Mouse (Mus musculus): ENCODE measurements around the gene Nipal1.

The Nipal1 gene

DNA sequence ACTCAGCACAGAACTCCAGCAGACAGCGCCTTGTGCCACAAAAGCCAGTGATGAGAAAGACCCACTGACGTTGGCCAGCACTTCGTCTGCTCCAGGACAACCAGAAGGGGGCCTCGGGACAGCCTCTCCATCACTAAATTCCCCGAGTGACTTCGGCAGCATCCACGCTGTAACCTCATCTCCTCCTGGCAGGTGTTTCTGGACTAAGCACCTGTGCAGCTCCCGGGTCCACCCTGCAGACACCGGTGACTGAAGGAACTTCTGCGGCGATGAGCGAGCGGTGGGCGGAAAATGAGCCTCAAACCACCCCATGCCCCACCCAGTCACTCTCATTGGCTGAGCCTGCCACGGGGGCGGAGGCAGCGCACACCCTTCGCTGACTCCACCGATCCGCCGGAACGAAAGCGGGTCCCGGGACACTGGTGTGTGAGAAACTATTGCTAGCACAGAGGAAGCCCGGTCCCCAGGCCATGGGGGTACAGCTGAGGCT, at the start of gene Nipal1:
Gene Nipal1, plus strand, starts transcription at position 378 of the 490 bp plus-strand sequence.
- DNase-seq: peak; percentile 29

DNA sequence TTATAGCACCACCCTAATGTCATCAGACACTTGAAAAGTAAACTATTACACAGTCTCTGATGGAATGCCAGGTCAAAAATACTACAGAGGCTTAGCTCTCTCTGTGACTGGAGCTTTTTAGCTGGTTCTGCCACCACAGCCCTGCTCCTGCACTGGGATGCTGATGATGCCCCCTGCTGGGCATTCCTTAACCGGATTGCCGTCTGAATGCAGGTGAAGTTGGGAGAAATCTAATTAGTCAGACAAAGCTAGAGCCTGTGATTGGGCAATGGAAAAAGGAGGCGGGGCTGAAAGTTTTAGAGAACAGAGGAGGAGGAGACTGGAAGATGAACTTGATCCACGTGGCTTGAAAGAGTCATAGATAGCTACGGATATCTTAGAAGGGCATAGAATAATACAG, 46.6 kb upstream of the Nipal1 start:
- DNase-seq: peak; percentile 80

DNA sequence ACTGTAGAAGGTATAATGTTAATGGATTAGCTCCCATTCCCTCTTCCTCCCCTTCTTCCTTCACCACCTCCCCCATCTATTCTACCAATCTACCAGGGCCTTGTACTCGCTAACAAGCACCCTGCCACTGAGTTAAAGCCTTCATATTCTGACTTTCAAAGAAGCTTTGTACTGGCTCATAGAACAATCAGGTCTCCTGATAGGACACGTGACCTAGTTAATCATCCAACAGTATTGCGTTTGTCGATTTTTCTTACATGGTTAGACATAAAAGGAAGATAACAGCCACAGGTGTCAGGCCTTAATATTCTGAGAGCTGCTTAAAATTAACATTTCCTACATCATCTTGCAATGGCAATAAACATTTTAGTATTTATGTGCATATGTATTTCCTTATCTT, 44.5 kb upstream of the Nipal1 start:
- DNase-seq: no peak

DNA sequence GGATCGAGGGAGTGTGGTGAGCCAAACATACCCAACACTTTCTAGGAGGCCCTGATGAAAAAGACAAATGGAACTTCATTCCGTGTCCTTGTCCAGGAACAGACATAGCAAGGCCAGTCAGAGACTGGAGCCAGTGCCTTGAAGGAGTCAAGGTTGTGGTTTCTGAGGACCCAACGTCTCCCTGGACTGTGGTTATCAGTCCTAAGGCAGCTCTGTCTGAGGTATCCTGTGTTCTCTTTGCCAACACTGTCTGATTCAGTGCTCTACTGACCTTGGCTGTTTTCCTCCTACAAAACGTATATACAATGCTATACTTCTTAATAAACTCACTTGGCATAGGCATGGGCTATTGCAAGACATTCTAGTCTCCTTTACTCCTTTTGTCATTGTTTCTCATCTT, 30.2 kb upstream of the Nipal1 start:
- DNase-seq: no peak

DNA sequence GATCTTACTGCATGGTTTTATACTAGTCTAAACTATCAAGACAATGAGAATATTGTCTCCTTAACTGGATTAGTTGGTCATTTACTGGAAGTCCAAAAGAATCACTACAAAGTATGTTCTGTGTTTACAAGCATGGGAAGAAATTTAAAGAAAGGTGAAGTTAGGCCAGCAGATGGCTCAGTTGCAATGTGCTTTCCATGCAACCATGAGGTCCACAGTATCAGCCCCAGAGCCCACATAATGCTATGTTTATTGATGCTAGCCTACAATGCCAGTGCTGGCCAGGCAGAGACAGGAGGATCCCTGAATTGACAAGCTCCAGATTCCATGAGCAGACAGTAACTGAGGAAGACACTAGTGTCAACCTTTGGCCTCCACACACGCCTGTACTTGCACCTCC, 26.6 kb upstream of the Nipal1 start:
- no peak for DNase-seq

DNA sequence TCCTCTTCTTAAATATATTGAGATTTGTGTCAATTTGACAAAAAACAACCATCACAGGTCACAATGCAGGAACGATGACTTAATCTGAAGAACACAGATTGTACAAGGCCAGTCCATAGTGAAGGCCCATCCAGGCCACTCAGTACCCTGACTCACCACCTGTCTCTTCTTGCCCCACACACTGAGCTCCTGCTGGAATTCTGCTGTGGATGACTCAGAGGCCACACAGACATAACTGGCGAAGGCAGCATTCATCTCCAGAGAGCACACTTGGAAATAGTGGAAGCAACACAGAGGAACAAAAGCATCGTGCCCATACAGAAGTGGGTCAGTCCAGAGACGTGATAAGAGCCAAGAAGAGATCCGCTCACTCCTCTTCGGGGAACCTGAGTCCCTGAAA, 17.6 kb upstream of the Nipal1 start:
- no peak for DNase-seq

DNA sequence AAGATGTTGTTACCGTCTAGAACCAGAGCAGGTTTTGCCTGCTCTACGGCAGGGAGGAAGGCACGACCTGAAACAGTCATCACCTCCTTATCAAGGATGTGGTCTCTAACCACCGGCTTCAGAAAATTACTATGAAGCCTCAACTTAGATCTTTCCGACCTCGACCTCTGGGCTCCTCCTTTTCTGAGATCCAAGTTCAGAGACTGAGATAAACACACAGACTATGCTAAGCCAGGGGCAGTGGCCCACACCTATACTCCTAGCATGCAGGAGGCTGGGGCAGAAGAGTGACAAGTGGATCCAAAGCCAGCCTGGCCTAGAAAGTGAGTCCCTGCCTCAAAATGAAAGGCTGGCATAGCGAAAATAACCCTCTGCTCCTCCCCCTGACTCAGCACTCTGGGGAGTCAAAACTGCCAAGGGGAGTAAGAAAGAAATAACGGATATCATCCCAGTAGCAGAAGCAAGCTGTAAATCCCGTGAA, 12.8 kb upstream of the Nipal1 start:
- no peak for DNase-seq

DNA sequence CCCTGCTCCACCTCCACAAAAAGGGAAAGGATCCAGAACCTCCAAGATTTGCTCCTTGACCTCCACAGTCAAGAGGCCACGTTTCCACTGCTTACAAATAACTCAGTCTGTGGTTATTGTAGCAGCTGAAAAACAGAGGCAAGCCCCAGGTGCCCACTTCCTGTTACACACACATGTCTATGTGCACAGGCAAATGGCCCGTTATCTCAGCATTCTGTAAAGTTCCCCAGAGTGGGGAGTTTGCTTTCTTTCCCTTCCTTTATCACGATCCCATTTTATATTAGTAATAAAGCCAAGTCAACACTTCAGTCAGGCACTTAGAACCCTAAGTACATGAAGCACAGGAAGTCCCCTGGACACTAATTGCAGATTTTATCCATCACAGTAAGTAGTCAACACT, 11.5 kb upstream of the Nipal1 start:
- DNase-seq: no peak

DNA sequence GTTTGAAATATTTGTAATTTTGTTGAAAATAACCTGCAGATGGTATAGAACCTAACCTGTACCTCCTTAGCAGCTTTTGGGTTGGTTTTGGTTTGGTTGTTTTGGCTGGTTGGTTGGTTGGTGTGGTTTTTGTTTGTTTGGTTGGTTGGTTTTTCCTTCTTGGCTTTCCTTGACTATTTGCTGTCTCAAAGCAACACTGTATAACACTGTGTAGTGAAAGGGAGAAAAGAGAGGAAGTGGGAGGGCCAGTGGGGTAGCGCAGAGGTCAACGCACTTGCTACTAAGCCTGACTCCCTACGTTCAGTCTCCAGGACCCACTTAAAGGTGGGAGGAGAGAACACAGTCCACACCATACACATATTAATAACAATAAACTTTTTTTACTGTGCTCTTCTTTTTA, 11.0 kb upstream of the Nipal1 start:
- no peak for DNase-seq

DNA sequence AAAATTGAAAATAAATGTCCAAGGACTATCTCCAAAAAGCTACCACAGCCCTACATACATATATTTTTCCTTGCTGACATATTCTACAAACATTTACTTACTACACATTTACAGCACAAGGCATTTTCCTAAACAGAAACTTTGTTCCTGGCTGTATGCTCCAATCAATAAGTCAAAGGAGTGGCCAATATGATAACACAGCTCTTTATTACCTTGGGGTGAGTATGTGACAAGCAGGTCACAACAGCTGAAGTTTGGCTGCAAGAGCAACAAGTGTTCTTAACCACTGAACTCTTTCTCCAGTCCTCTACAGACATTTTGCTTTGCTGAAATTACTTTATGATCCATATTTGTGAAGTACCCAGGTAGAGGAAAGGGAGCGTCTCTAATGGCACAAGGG, 7.5 kb upstream of the Nipal1 start:
- no peak for DNase-seq

DNA sequence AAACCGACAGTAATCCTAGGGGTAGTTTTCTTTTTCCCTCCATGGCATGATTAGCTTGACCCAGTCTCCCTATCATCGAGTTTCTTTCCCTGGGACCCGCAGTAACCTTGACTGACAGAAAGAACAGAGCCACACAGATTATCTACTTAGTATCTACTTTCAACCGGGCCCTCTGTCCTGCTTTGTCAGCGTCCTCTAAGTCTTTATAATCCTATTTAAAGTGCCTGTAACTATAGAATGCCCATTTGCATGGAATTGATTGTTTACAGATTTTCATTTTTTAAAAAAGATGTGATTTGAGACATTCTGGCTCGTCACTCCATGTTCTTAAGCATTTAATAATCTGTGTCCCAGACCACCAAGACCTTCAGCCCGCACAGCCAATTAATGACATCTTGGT, 3.9 kb upstream of the Nipal1 start:
- no peak for DNase-seq

DNA sequence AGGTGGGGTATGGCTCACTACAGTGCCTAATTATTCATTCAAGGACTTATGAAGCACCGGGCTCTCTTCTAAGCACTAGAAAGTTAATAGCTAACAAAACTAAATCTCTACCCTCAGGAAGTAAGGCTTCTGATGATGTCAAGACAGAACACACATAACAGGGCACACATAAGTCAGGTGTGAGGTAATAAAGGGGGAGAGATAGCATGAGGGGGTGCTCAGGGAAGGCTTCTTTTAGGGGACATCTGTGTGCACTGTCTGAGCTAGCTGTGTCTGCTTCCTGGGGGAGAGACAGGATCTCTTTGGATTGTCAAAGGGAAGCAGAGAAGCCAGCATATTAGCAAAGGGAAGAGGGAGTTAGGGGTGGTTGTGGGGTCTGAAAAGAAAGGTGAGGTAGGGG, 3.4 kb upstream of the Nipal1 start, which contains the start of gene Cnga1:
Gene Cnga1, minus strand, starts transcription at position 101 of the 400 bp plus-strand sequence.
- no peak for DNase-seq

DNA sequence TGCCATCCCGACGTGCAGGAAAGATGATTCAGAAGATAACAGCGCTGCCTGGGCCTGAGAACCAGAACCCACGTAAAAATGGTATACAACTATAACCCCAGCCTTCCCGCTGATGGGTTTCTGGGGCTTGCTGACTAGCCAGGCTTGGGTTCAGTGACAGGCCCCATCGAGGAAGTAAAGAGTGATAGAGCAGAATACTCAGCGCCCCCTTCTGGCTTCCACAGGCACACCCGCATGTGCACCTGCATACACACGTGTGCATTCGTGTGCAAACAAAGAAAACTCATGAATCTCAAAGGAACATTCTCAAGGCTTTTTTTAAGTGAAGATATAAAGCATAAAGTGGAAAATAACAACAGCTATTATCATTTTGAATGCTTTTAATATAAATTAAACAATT, 1.5 kb upstream of the Nipal1 start:
- DNase-seq: no peak

DNA sequence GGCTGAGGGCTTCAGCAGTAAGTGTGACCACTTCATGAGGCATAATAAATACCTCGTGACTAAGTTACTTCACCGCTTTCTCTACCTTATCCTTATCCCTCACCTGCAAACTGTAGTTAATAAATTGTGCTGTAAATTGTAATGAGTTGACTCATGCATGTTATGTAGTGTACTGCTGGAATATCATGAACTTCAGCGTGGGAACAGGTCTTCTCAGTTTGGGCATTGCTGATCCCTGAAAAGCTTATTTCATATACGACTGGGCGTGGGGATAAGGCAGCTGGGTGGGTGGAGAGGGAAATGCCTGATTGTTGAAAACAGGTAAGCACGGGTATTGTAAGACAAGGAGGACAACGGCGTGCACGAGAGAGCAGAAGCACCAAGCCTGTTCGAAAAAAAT, 599 bp upstream of the Nipal1 start:
- DNase-seq: no peak

DNA sequence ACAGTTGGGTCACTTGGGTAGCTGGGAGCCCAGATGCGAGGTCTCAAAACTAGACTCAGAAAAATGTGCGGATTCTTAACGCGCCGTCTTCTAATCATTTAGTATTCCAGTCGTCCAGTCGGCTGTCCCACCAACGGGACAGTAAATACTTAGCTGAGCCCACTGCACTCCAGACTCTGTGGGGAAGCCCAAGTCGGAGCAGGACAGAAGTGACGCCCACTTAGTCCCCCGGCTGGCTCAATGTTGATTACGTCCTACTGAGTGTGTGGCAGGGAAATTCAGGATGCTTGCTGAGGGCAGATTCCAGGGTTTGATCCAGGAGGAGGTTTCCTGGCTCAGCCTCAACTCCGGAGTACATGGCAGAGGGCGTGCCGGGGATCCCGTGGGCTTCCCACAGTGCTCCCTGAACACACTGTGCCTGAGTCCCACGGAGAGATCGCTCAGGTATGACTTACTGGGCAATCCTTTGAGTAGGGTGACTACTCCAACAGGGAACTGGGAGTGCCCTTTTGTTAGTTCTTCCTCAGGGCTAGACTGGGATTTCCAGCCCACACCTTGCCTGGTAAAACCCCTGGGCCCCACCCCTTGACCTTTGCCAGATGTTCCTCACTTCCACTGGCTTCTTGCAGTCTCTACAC, 482 bp downstream of the Nipal1 start:
- no peak for DNase-seq

DNA sequence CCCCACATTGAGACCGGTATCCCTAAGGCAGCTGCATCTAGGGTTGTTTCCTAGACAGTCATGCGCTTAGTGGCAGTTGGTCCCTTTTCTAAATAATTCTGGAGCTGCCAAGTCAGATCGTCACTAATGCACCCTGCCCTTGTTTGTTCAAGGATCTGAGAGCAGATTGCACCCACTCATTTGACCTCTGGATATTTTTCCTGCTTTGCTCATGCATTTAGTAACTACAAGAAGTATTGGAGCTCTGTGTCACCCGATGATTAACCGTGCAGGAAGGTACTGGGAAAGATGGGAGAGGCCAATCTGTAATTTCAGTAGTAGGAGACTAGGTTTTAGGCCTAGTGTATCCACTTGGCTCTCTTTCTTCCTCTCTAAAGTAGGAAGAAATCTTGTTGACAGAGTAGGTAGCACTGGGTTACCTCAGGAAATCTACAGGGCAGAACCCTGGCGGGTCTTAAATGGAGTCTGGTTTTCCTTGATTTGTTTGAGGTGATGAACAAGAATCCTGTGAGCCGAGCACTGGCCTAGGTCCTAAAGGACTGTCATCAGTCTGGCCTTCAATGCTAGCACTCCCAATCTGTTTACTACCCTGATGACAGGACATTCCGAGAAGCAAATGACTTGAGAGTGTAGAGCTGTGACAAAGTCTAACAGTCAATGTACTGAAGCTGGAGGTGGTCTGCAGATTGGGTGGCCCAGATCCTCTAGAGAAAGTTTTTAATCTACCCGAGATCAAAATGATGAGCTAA, 1.6 kb downstream of the Nipal1 start:
- no peak for DNase-seq

DNA sequence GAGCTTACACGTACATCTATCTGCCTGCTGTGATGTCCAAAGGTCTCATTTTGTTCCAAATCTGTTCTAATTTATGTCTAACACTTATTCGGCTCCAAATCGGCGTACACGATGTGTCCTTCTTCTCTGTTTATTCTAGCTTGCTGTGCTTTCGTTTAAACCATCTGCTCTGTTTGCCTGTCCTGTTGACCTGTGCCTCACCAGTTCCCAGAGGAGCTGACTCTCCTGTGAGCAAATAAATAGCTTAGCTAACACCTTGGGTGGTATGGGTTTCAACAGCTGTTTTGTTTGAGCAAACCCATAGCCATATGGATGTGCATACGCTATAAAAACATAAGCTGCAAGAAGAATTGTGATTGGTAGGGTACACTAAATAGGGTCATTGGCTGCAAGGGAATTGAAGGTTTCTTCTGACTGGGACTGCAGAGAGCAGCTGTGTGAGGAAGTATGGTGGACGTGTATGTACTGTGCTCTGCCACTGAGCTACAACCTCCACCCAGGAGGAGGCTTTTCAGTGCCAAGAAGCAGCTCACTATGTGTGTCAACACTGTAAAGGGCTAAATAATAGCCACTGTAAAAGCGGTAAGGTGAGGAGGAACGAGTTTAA, 5.6 kb downstream of the Nipal1 start:
- DNase-seq: no peak

DNA sequence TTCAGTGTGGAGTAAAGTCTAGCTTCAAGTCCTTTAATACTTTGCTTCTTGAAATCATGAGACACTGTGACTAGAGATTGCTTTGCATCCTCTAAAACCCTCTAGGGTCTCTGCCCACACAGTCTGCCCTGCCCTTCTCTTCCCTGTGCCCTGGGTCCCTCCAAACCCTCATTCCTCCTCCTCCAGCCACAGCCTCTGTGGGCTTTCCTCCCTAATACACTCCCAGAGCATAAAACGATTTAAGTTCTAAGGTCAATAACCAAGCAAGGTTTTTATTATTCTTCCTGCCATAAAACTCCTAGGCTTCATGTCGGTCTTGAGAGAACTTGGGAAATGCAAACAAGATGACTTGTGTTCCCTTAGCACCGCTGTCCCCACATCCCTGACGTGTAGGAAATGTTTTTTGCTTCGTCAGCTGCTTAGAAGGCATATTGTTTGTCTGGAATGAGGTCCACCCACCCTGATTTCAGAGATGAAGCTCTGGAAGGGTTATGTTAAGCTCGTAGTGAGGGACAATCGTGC, 8.7 kb downstream of the Nipal1 start:
- DNase-seq: no peak

DNA sequence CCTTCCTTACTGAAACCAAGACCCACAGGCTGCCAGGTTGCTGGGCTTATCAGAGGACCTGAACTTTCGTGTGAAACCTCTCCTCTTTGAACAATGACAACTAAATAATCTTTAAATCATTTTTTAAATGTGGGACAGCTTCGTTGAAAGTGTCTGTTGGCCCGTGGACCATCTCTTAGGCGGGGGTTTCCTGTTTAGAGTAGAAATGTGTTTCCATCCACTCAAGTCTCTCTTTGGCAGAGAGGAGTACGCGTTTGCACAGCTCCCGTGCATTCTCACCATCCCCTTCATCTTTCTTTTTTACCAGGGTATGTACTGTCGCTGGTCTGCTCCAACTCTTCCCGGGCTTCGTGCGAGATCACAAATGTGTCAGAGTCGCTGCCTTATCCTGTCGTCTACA, 10.8 kb downstream of the Nipal1 start:
- no peak for DNase-seq

DNA sequence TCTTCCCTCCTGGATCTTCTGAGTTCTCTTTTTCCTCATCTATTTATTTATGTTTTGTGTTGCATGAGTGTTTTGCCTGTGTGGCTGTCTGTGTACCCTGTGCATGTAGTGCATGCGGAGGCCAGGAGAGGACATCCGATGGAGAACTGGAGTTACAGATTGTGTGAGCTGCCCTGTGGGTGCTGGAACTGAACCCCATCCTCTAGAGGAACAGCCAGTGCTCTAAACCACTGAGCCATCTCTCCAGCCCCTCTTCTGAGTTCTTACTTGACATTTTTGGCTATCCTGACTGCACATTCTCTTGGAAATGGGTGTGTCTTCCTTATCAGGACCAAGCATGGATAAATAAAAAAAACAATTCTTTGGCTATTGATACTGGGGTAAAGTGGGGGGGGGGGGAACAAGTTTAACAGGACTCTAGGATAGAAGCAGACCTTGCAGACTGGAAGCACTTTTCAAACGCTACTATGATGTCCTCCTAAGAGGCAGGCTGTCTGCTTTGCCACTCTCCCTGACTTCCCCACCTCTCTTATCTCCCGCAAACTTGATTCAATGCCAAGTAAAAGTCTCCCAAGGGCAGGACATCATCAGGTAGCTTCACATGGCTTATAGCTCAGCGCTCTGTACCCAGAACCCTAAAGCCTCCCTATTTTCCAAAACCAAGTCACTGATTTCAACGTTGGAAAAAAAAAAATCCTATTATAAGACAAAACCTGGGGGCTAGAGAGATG, 13.6 kb downstream of the Nipal1 start:
- DNase-seq: no peak

DNA sequence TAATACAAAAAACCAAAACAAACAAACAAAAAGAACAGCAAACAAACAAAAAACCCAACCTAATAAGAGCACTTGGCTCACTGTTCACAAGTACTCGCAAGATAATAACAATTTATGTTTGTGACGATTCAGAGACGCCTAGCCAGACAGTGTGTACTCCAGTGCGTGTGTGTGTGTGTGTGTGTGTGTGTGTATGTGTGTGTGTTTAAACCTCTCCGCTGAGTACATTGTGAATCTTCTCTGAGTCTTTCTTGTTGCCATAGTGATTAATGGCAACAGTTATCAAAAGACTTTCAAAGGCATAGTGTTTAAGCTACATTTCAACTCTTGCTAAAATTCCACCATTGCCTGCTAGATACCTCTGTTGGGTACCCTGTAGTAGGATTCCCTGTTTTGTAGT, 16.5 kb downstream of the Nipal1 start:
- no peak for DNase-seq

DNA sequence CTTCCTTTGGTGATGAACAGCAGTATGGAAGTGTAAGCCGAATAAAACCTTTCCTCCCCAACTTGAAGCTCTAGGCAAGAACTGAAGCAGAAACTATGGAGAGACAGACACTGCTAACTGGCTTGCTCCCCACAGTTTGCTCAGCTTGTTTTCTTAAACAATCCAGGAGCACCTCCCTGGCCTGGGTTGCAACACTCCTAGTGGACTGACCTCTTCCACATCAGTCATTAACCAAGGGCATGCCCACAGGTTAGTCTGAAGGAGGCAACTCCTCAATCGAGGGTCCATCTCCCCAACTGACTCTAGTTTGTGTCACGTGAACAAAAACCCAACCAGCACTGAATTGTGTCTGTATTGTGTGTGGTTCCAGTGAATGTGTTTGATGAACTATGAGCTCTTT, 17.3 kb downstream of the Nipal1 start:
- DNase-seq: no peak

DNA sequence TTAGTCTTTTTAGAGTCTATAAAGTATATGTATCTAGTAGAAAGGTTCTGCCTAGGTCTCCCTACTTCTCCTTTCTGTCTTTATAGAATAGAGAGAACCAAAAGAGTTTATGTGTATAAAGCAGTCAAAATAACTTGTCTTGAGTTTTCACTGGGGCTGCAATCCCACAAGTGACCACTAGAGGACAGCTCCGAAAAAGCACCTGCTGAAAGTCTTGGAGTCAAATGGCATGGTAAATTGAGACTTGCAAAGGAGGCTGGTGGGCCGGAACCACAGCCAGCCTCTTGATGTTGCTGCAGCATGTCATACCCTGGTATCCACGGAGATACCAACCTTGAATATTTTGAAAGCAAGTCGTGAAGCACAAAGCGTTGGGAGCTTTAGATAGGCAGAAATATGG, 17.7 kb downstream of the Nipal1 start:
- DNase-seq: peak; percentile 64
